Mouse (Mus musculus): ENCODE data around the gene Nphs1.

- TF ChIP-seq GATA1 (IDR thresholded peaks at IDR 0.05; ENCODE audit: low read depth, low read length) (no peak), MAX (IDR thresholded peaks at IDR 0.05; ENCODE audit: low read length) (no peak), ZNF384 (IDR thresholded peaks at IDR 0.05; ENCODE audit: low read depth, low read length) (no peak), CTCF (IDR thresholded peaks at IDR 0.05 in 2 of 3, conservative IDR thresholded peaks at IDR 0.05 in 1 of 3; ENCODE audit: control insufficient read depth in 1 of 3, insufficient read depth in 1 of 3, low read depth in 2 of 3, low read length in 3 of 3, poor library complexity in 1 of 3, severe bottlenecking in 1 of 3) (no peak), SIN3A (IDR thresholded peaks at IDR 0.05; ENCODE audit: low read length) (no peak), ZMIZ1 (IDR thresholded peaks at IDR 0.05; ENCODE audit: low read depth, low read length) (no peak), MEF2A (IDR thresholded peaks at IDR 0.05; ENCODE audit: extremely low read depth, insufficient replicate concordance, low read depth, low read length, poor library complexity, severe bottlenecking) (no peak), POLR2A (IDR thresholded peaks at IDR 0.05; ENCODE audit: control insufficient read depth in 1 of 2, insufficient read depth in 1 of 2, low read depth in 1 of 2, low read length in 2 of 2, poor library complexity in 1 of 2) (no peak), TCF12 (IDR thresholded peaks at IDR 0.05; ENCODE audit: low read depth, low read length) (no peak), EP300 (IDR thresholded peaks at IDR 0.05; ENCODE audit: low read depth in 1 of 2, low read length in 2 of 2) (no peak), RAD21 (IDR thresholded peaks at IDR 0.05; ENCODE audit: low read depth, low read length) (no peak)
These were observed 13.8 kb upstream of the Nphs1 start for GRCm38 (mm10) chr7:30444154-30444970.
